ENCODE assay signal across 8 mouse cellular contexts in genomic region chr16:43709062-43709413, GRCm38 (mm10). TPM values are rescaled to one million over a fixed set of nuclear protein-coding genes. Genes with fewer than 3 reads are reported as not detected.
DNase-seq lines count a peak whose midpoint lies in the region; ATAC-seq lines count a peak whose summit lies in the region.

No protein-coding gene starts in this region.

- H3K9me3 ChIP-seq in forebrain, embryonic 13.5 days (replicated peaks), result no peaks in the 10 kb centered on the region
- no peaks in the 10 kb centered on the region for H3K9me3 ChIP-seq in forebrain, embryonic 11.5 days (ENCODE audit: control insufficient read depth, low read length)
- H3K9me3 ChIP-seq in forebrain, embryonic 15.5 days, result no peaks in the 10 kb centered on the region
- no peaks in the 10 kb centered on the region for H3K9me3 ChIP-seq in midbrain, embryonic 12.5 days

- H3K36me3 ChIP-seq in forebrain, embryonic 13.5 days (ENCODE audit: poor library complexity, severe bottlenecking), result no peaks in the 10 kb centered on the region
- H3K36me3 ChIP-seq in forebrain, embryonic 11.5 days (ENCODE audit: control insufficient read depth, insufficient read depth, low read length), result no peaks in the 10 kb centered on the region
- H3K36me3 ChIP-seq in forebrain, embryonic 15.5 days, result no peaks in the 10 kb centered on the region
- H3K36me3 ChIP-seq in midbrain, embryonic 12.5 days, result no peaks in the 10 kb centered on the region

- H3K4me1 ChIP-seq in forebrain, embryonic 13.5 days, result peaks cover 19% of the 10 kb centered on the region
- no peaks in the 10 kb centered on the region for H3K4me1 ChIP-seq in forebrain, embryonic 11.5 days (replicated peaks; ENCODE audit: control insufficient read depth, insufficient read depth, low read length)
- peaks cover 14% of the 10 kb centered on the region for H3K4me1 ChIP-seq in forebrain, embryonic 15.5 days
- peaks cover 14% of the 10 kb centered on the region; the same call in 1 of the 2 replicates for H3K4me1 ChIP-seq in midbrain, embryonic 12.5 days

- H3K27me3 ChIP-seq in forebrain, embryonic 13.5 days, result no peaks in the 10 kb centered on the region
- no peaks in the 10 kb centered on the region for H3K27me3 ChIP-seq in forebrain, embryonic 11.5 days (ENCODE audit: control insufficient read depth, insufficient read depth, low read length)
- H3K27me3 ChIP-seq in forebrain, embryonic 15.5 days, result no peaks in the 10 kb centered on the region
- no peaks in the 10 kb centered on the region for H3K27me3 ChIP-seq in midbrain, embryonic 12.5 days

- no peak overlapping the region for H3K4me2 ChIP-seq in forebrain, embryonic 13.5 days
- H3K4me2 ChIP-seq in forebrain, embryonic 11.5 days (ENCODE audit: low read depth, low read length, severe bottlenecking), result no peak overlapping the region
- 0 out of 2 replicates have a peak overlapping the region, but pooled peaks have one; percentile 2 for H3K4me2 ChIP-seq in forebrain, embryonic 15.5 days (replicated peaks)
- H3K4me2 ChIP-seq in midbrain, embryonic 12.5 days (replicated peaks), result peak overlapping the region; percentile 15; the same call in 1 of the 2 replicates

- WGBS in forebrain, embryonic 13.5 days, result 76% methylated on average over 15 of the region's 15 CpGs
- WGBS in forebrain, embryonic 11.5 days, result 85% methylated on average over 15 of the region's 15 CpGs
- WGBS in forebrain, embryonic 15.5 days, result 79% methylated on average over 15 of the region's 15 CpGs
- WGBS in midbrain, embryonic 12.5 days, result 68% methylated on average over 15 of the region's 15 CpGs

- H3K9ac ChIP-seq in forebrain, embryonic 13.5 days, result no peak overlapping the region
- no peak overlapping the region for H3K9ac ChIP-seq in forebrain, embryonic 11.5 days (ENCODE audit: low read length)
- H3K9ac ChIP-seq in forebrain, embryonic 15.5 days (replicated peaks), result no peak overlapping the region
- no peak overlapping the region for H3K9ac ChIP-seq in midbrain, embryonic 12.5 days (replicated peaks)

- ATAC-seq in forebrain, embryonic 13.5 days, result peak; percentile 57
- ATAC-seq in forebrain, embryonic 11.5 days (replicated peaks; ENCODE audit: low FRiP score), result no peak
- ATAC-seq in forebrain, embryonic 15.5 days (replicated peaks), result peak; percentile 55; the same call in 1 of the 2 replicates
- peak; percentile 43 for ATAC-seq in midbrain, embryonic 12.5 days (ENCODE audit: low FRiP score, low read depth)

- no peak for DNase-seq in forebrain, embryonic 11.5 days (ENCODE audit: low spot score)
- DNase-seq in B cell, adult 2 months, result peak; percentile 42 to 44
- DNase-seq in ovary, adult 18-20 months (ENCODE audit: low spot score), result no peak
- no peak for DNase-seq in ovary, postnatal 10 days (ENCODE audit: low spot score)
- no peak for DNase-seq in urinary bladder, postnatal 14 days (ENCODE audit: low spot score)

- H3K27ac ChIP-seq in forebrain, embryonic 13.5 days, result peak overlapping the region; percentile 2; the same call in 1 of the 2 replicates
- H3K27ac ChIP-seq in forebrain, embryonic 11.5 days (ENCODE audit: low read depth, low read length), result no peak overlapping the region
- peak overlapping the region; percentile 67 for H3K27ac ChIP-seq in forebrain, embryonic 15.5 days (replicated peaks)
- H3K27ac ChIP-seq in midbrain, embryonic 12.5 days (replicated peaks), result peak overlapping the region; percentile 52; the same call in 1 of the 2 replicates

- no peak overlapping the region for H3K4me3 ChIP-seq in forebrain, embryonic 13.5 days
- no peak overlapping the region for H3K4me3 ChIP-seq in forebrain, embryonic 11.5 days (ENCODE audit: low read depth, low read length)
- H3K4me3 ChIP-seq in forebrain, embryonic 15.5 days, result no peak overlapping the region
- H3K4me3 ChIP-seq in midbrain, embryonic 12.5 days, result no peak overlapping the region

RNA-seq across cellular contexts. Expression of gene Drd3, which starts 44.8 kb away (rescaled TPM):
- polyA plus RNA-seq in forebrain, embryonic 13.5 days (2015; fragmentation: Nextera tagmentation; extraction: Ambion mirVana), result 0.11 and 0.15 TPM in 2 replicates
- polyA plus RNA-seq in forebrain, embryonic 11.5 days (2014; fragmentation: Nextera tagmentation; extraction: Ambion mirVana), result 0.11 and 0.19 TPM in 2 replicates
- 0.20 TPM in 1 of 2 replicates, not detected in the other for polyA plus RNA-seq in forebrain, embryonic 15.5 days (2015; fragmentation: Nextera tagmentation; extraction: Ambion mirVana)
- not detected in 2 replicates for polyA plus RNA-seq in midbrain, embryonic 12.5 days (2016; fragmentation: Nextera tagmentation; extraction: Ambion mirVana)

RNA-seq across cellular contexts. Expression of gene Tigit, which starts 45.1 kb away (rescaled TPM):
- polyA plus RNA-seq in forebrain, embryonic 13.5 days (2015; fragmentation: Nextera tagmentation; extraction: Ambion mirVana), result not detected in 2 replicates
- not detected in 2 replicates for polyA plus RNA-seq in forebrain, embryonic 11.5 days (2014; fragmentation: Nextera tagmentation; extraction: Ambion mirVana)
- 0.20 TPM in 1 of 2 replicates, not detected in the other for polyA plus RNA-seq in forebrain, embryonic 15.5 days (2015; fragmentation: Nextera tagmentation; extraction: Ambion mirVana)
- 0.20 TPM in 1 of 2 replicates, not detected in the other for polyA plus RNA-seq in midbrain, embryonic 12.5 days (2016; fragmentation: Nextera tagmentation; extraction: Ambion mirVana)

Comparison
In these comparisons a context has a peak if more than half of its experiments do, and no peak if none do; other contexts are left out.
1. H3K4me2 ChIP-seq: peak in forebrain, embryonic 15.5 days (single experiment) and midbrain, embryonic 12.5 days (single experiment); none in forebrain, embryonic 13.5 days (single experiment) and forebrain, embryonic 11.5 days (single experiment).
2. DNase-seq: peak in B cell, adult 2 months (2 of 2); none in forebrain, embryonic 11.5 days (single experiment), ovary, adult 18-20 months (single experiment), ovary, postnatal 10 days (single experiment) and urinary bladder, postnatal 14 days (single experiment).